Mouse (Mus musculus): ENCODE measurements at regions not wholly inside any gene's neighbourhood (a gene's known extent, or its start where the extent isn't known, plus 50 kb on each side); places are given as distances from the start of the nearest gene placed in this dataset.
"Not testable (repeated sequence)": the region's sequence is repeated elsewhere in the genome, so short reads cannot be mapped to it uniquely, and the experiment has no call there.

- intact Hi-C loops (cut with DNase I), result loop anchor here (1.0 kb wide), 1 partner anchor 232 kb away; no protein-coding TSS in a partner anchor
Measured at GRCm38 (mm10) chr9:41460709-41461108, 299.2 kb upstream of the Ubash3b start.

- intact Hi-C loops (cut with DNase I), result no loop called here
Measured at GRCm38 (mm10) chr9:41457003-41457402, 295.5 kb upstream of the Ubash3b start.

GRCm38 (mm10) chr9:41451738-41452137 is 290.2 kb upstream of the Ubash3b start:
- intact Hi-C loops (cut with DNase I), result no loop called here

GRCm38 (mm10) chr9:41449233-41449632 is 287.7 kb upstream of the Ubash3b start:
- intact Hi-C loops (cut with DNase I), result no loop called here

- intact Hi-C loops (cut with DNase I), result no loop called here
Measured at GRCm38 (mm10) chr9:41447902-41448301, 286.4 kb upstream of the Ubash3b start.

- intact Hi-C loops (cut with DNase I), result no loop called here
Measured at GRCm38 (mm10) chr9:41447211-41447875, 285.8 kb upstream of the Ubash3b start.

- intact Hi-C loops (cut with DNase I), result no loop called here
Measured at GRCm38 (mm10) chr9:41446431-41447203, 285.1 kb upstream of the Ubash3b start.

GRCm38 (mm10) chr9:41442418-41442817 is 280.9 kb upstream of the Ubash3b start:
- intact Hi-C loops (cut with DNase I), result no loop called here

- intact Hi-C loops (cut with DNase I), result no loop called here
Measured at GRCm38 (mm10) chr9:41439979-41440378, 278.5 kb upstream of the Ubash3b start.

- intact Hi-C loops (cut with DNase I), result no loop called here
Measured at GRCm38 (mm10) chr9:41438141-41438540, 276.6 kb upstream of the Ubash3b start.

- intact Hi-C loops (cut with DNase I), result no loop called here
Measured at GRCm38 (mm10) chr9:41430391-41431343, 269.2 kb upstream of the Ubash3b start.

- intact Hi-C loops (cut with DNase I), result no loop called here
Measured at GRCm38 (mm10) chr9:41429711-41430390, 268.4 kb upstream of the Ubash3b start.

GRCm38 (mm10) chr9:41429236-41429635 is 267.7 kb upstream of the Ubash3b start:
- intact Hi-C loops (cut with DNase I), result no loop called here

- intact Hi-C loops (cut with DNase I), result no loop called here
Measured at GRCm38 (mm10) chr9:41426698-41427097, 265.2 kb upstream of the Ubash3b start.

- intact Hi-C loops (cut with DNase I), result no loop called here
Measured at GRCm38 (mm10) chr9:41425225-41425624, 263.7 kb upstream of the Ubash3b start.

- intact Hi-C loops (cut with DNase I), result no loop called here
Measured at GRCm38 (mm10) chr9:41413791-41414190, 252.3 kb upstream of the Ubash3b start.

- intact Hi-C loops (cut with DNase I), result not testable (repeated sequence)
Measured at GRCm38 (mm10) chr9:41413091-41413490, 251.6 kb upstream of the Ubash3b start.

GRCm38 (mm10) chr9:41412174-41412757 is 250.8 kb upstream of the Ubash3b start:
- intact Hi-C loops (cut with DNase I), result no loop called here

- intact Hi-C loops (cut with DNase I), result no loop called here
Measured at GRCm38 (mm10) chr9:41408301-41408700, 246.8 kb upstream of the Ubash3b start.

- intact Hi-C loops (cut with DNase I), result no loop called here
Measured at GRCm38 (mm10) chr9:41407078-41407477, 245.6 kb upstream of the Ubash3b start.

GRCm38 (mm10) chr9:41402942-41403341 is 241.4 kb upstream of the Ubash3b start:
- intact Hi-C loops (cut with DNase I), result no loop called here
